Mouse (Mus musculus) G1E (cell line): Measurements from ENCODE around the gene Aldh1a3. TPM values are rescaled to one million over a fixed set of nuclear protein-coding genes. Genes with fewer than 3 reads are reported as not detected.

Source experiments
- ATAC-seq: 2 replicates; pipeline ENCODE4 v1.8.0; 2016; ENCODE audit warnings: mild to moderate bottlenecking; ENCODE audit not compliant: insufficient number of reproducible peaks, poor library complexity, low FRiP score, severe bottlenecking; ENCODE audit errors: extremely low read depth
- DNase-seq: peaks from one replicate; pipeline ENCODE4 v3.0.0; 2012; ENCODE audit warnings: low spot score
- H3K27me3 ChIP-seq: 2 replicates; pipeline ENCODE4 v1.6.1; 2012; ENCODE audit warnings: mild to moderate bottlenecking, low read length, inconsistent platforms; ENCODE audit not compliant: insufficient read depth
- H3K36me3 ChIP-seq: replicated peaks from 2 replicates; pipeline ENCODE3; 2012; ENCODE audit warnings: mild to moderate bottlenecking, inconsistent platforms
- H3K4me1 ChIP-seq: 2 replicates; pipeline ENCODE4 v1.6.1; 2012; ENCODE audit warnings: low read depth, low read length, inconsistent platforms, mixed read lengths; ENCODE audit not compliant: insufficient read depth
- H3K4me3 ChIP-seq: 2 replicates; pipeline ENCODE4 v1.5.1; 2012; ENCODE audit warnings: low read depth, mild to moderate bottlenecking, inconsistent platforms, low read length, moderate library complexity, mixed read lengths
- H3K9me3 ChIP-seq: replicated peaks from 2 replicates; pipeline ENCODE4 v1.6.1; 2012; ENCODE audit warnings: inconsistent platforms
- CTCF ChIP-seq: IDR thresholded peaks from 2 replicates; pipeline ENCODE4 v1.5.1; 2012; ENCODE audit warnings: low read depth, low read length, inconsistent platforms, mixed read lengths
- GATA1 ChIP-seq: IDR thresholded peaks from 2 replicates; pipeline ENCODE4 v1.6.1; 2012; ENCODE audit warnings: borderline replicate concordance, low read length, inconsistent platforms, mixed read lengths
- GATA2 ChIP-seq: IDR thresholded peaks from 2 replicates; pipeline ENCODE4 v1.6.1; 2012; ENCODE audit warnings: low read depth, low read length, inconsistent platforms, borderline replicate concordance
- POLR2AphosphoS5 ChIP-seq: IDR thresholded peaks from 2 replicates; pipeline ENCODE4 v1.6.1; 2012; ENCODE audit warnings: low read depth, low read length, inconsistent platforms; ENCODE audit not compliant: insufficient replicate concordance
- TAL1 ChIP-seq: conservative IDR thresholded peaks from 2 replicates; pipeline ENCODE4 v1.6.1; 2012; ENCODE audit warnings: low read depth, low read length, inconsistent platforms, mixed read lengths
- polyA plus RNA-seq: library from polyadenylated mRNA; stranded (reverse); fragments of >175 nt; gene quantifications from 2 replicates; pipeline ENCODE4 v1.2.3, GENCODE M21; 2012
- total RNA-seq, 2 experiments: library from RNA; stranded (forward) in 1 of 2; stranded (reverse) in 1 of 2; fragments of 200-1000 nt in 1 of 2; fragments of >200 nt in 1 of 2; fragmentation: Nextera tagmentation in 1 of 2; gene quantifications; 2 replicates each; pipeline ENCODE4 v1.2.3; 2014 to 2017

The Aldh1a3 gene
- total and polyA plus RNA-seq, 3 experiments: 0.33 TPM; not detected in 2

DNA sequence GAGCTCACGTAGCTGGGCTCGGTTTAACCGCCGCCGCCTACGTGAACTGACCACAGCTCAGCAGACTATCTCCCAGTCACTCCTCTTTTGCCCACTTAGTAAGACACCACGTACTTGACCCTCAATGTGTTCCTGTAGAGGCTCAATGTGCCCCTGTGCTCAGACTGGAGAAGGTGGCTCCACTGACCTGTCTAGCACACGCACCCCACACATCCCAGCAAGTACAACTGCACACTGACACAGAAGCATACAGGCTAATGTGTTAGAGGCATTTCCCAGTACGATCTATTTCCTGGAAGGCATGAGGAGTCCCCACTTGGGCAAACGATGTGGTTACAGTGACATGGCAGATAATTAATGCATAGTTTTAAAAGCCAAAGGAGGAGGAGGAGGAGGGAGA, 50.8 kb downstream of the Aldh1a3 start:
- no peak for ATAC-seq

GRCm38 (mm10) chr7:66375736-66376135, 51.6 kb downstream of the Aldh1a3 start:
- no peak for ATAC-seq
- no peaks in the 10 kb centered on the region for H3K36me3 ChIP-seq
- TF ChIP-seq GATA2: no peak
- TF ChIP-seq POLR2AphosphoS5: no peak
- no peak for TF ChIP-seq CTCF
- TF ChIP-seq TAL1: no peak
- no peak for TF ChIP-seq GATA1
- no peak for DNase-seq
- H3K4me3 ChIP-seq: no peak overlapping the region
- no peaks in the 10 kb centered on the region for H3K4me1 ChIP-seq
- no peaks in the 10 kb centered on the region for H3K9me3 ChIP-seq
- no peaks in the 10 kb centered on the region for H3K27me3 ChIP-seq

More for the DNA sequence above, 50.8 kb downstream of the Aldh1a3 start:
- H3K27me3 ChIP-seq: peaks cover 2% of the 10 kb centered on the region; the same call in 1 of the 2 replicates
- no peaks in the 10 kb centered on the region for H3K9me3 ChIP-seq
- no peak for DNase-seq
- no peaks in the 10 kb centered on the region for H3K36me3 ChIP-seq
- no peak overlapping the region for H3K4me3 ChIP-seq
- TF ChIP-seq GATA2 (no peak), CTCF (no peak), POLR2AphosphoS5 (no peak), TAL1 (no peak), GATA1 (no peak)
- H3K4me1 ChIP-seq: no peaks in the 10 kb centered on the region

GRCm38 (mm10) chr7:66373391-66373790, 53.9 kb downstream of the Aldh1a3 start:
- no peak for DNase-seq
- no peak for TF ChIP-seq POLR2AphosphoS5
- no peak for TF ChIP-seq GATA2
- TF ChIP-seq TAL1: no peak
- no peak for TF ChIP-seq CTCF
- no peak for TF ChIP-seq GATA1
- ATAC-seq: no peak
- H3K4me3 ChIP-seq: no peak overlapping the region
- no peaks in the 10 kb centered on the region for H3K27me3 ChIP-seq
- no peaks in the 10 kb centered on the region for H3K9me3 ChIP-seq
- no peaks in the 10 kb centered on the region for H3K36me3 ChIP-seq
- H3K4me1 ChIP-seq: no peaks in the 10 kb centered on the region

- no peaks in the 10 kb centered on the region for H3K36me3 ChIP-seq
- ATAC-seq (no peak), DNase-seq (no peak)
- H3K9me3 ChIP-seq: no peaks in the 10 kb centered on the region
- TF ChIP-seq GATA2: no peak
- no peak for TF ChIP-seq TAL1
- TF ChIP-seq POLR2AphosphoS5: no peak
- TF ChIP-seq CTCF: no peak
- TF ChIP-seq GATA1: no peak
- H3K4me1 ChIP-seq: no peaks in the 10 kb centered on the region
- H3K27me3 ChIP-seq: no peaks in the 10 kb centered on the region
- no peak overlapping the region for H3K4me3 ChIP-seq
Observed at GRCm38 (mm10) chr7:66370970-66371369, 56.3 kb downstream of the Aldh1a3 start.

DNA sequence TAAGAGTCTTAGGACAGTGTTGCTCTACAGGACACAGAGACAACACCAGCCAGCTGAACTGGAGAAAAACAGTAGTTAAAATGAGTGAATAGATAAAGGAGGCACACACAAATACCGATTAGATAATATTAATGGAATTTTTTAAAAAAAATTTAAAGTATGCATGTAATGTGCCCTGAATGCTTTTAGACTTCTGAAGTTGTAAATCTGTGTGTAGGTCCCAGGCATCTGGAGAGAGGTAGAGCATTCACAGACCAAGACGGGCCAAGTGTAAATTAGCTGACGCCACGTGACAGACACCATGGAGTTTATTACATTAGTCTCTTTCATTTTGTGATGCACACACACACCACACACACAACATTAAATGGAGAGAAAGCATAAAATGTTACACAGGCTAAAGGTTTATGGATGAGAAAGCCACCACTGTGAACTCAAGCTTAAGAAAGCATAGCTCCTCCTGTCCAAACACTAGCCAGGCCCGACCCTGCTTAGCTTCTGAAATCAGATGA, 57.3 kb downstream of the Aldh1a3 start:
- no peak for DNase-seq
- TF ChIP-seq CTCF (no peak), POLR2AphosphoS5 (no peak), TAL1 (no peak), GATA2 (no peak), GATA1 (no peak)
- no peaks in the 10 kb centered on the region for H3K36me3 ChIP-seq
- no peaks in the 10 kb centered on the region for H3K4me1 ChIP-seq
- ATAC-seq: no peak
- no peak overlapping the region for H3K4me3 ChIP-seq
- no peaks in the 10 kb centered on the region for H3K27me3 ChIP-seq
- no peaks in the 10 kb centered on the region for H3K9me3 ChIP-seq

GRCm38 (mm10) chr7:66369071-66369933, 58.0 kb downstream of the Aldh1a3 start:
- Histone ChIP-seq H3K9me3 (no peaks in the 10 kb centered on the region), H3K4me1 (no peaks in the 10 kb centered on the region), H3K36me3 (no peaks in the 10 kb centered on the region), H3K27me3 (no peaks in the 10 kb centered on the region), H3K4me3 (no peak overlapping the region)
- no peak for DNase-seq
- TF ChIP-seq CTCF (no peak), GATA1 (no peak), TAL1 (no peak)
- ATAC-seq: no peak

GRCm38 (mm10) chr7:66365904-66366303, 61.4 kb downstream of the Aldh1a3 start, which contains the start of gene Gm10974:
Gm10974 (plus strand) TSS chr7:66365905.
- DNase-seq: no peak
- Histone ChIP-seq H3K27me3 (peaks cover 2% of the 10 kb centered on the region; the same call in 1 of the 2 replicates), H3K4me3 (no peak within 1 kb of the TSS), H3K36me3 (no peaks in the 10 kb centered on the region), H3K4me1 (no peaks in the 10 kb centered on the region), H3K9me3 (peaks cover 14% of the 10 kb centered on the region)
- no peak for ATAC-seq
- no peak for TF ChIP-seq CTCF
- no peak for TF ChIP-seq GATA2
- TF ChIP-seq POLR2AphosphoS5: no peak
- TF ChIP-seq TAL1: no peak
- TF ChIP-seq GATA1: no peak
